Mouse (Mus musculus) embryo, embryonic 10.5 days (tissue): ENCODE measurements around the gene Fbxo48.

Experiments
- DNase-seq: peaks from one replicate; pipeline ENCODE4 v3.0.0-alpha.2; 2015; ENCODE audit warnings: low spot score

The Fbxo48 gene

GRCm38 (mm10) chr11:16950976-16951760 is at the start of gene Fbxo48:
TSS of gene Fbxo48 (plus strand) at chr11:16951375.
- DNase-seq = peak; percentile 99

- peak; percentile 10 for DNase-seq
Measured at GRCm38 (mm10) chr11:16904302-16905011, 46.7 kb upstream of the Fbxo48 start.

GRCm38 (mm10) chr11:16905012-16905332 is 46.2 kb upstream of the Fbxo48 start:
- DNase-seq = no peak

- no peak for DNase-seq
Measured at GRCm38 (mm10) chr11:16906530-16906929, 44.6 kb upstream of the Fbxo48 start.

GRCm38 (mm10) chr11:16907517-16908129 is 43.6 kb upstream of the Fbxo48 start:
- no peak for DNase-seq

- no peak for DNase-seq
Measured at GRCm38 (mm10) chr11:16914756-16915155, 36.4 kb upstream of the Fbxo48 start.

GRCm38 (mm10) chr11:16915850-16916249 is 35.3 kb upstream of the Fbxo48 start:
- DNase-seq = no peak

GRCm38 (mm10) chr11:16917512-16917911 is 33.7 kb upstream of the Fbxo48 start:
- DNase-seq = no peak

GRCm38 (mm10) chr11:16932159-16932558 is 19.0 kb upstream of the Fbxo48 start:
- DNase-seq = no peak

GRCm38 (mm10) chr11:16935577-16936236 is 15.5 kb upstream of the Fbxo48 start:
- no peak for DNase-seq

GRCm38 (mm10) chr11:16941103-16941793 is 9.9 kb upstream of the Fbxo48 start:
- peak; percentile 35 for DNase-seq

- DNase-seq = no peak
Measured at GRCm38 (mm10) chr11:16941973-16942452, 9.2 kb upstream of the Fbxo48 start.

GRCm38 (mm10) chr11:16943016-16943415 is 8.2 kb upstream of the Fbxo48 start:
- DNase-seq = no peak

- DNase-seq = peak; percentile 61
Measured at GRCm38 (mm10) chr11:16948756-16949155, 2.4 kb upstream of the Fbxo48 start.

- DNase-seq = no peak
Measured at GRCm38 (mm10) chr11:16950226-16950975, 774 bp upstream of the Fbxo48 start.

GRCm38 (mm10) chr11:16951761-16952010 is 511 bp downstream of the Fbxo48 start:
- DNase-seq = no peak

GRCm38 (mm10) chr11:16956115-16956862 is 5.1 kb downstream of the Fbxo48 start:
- DNase-seq = no peak

GRCm38 (mm10) chr11:16957030-16957429 is 5.9 kb downstream of the Fbxo48 start:
- DNase-seq = no peak

- DNase-seq = no peak
Measured at GRCm38 (mm10) chr11:16958520-16958919, 7.3 kb downstream of the Fbxo48 start.

- peak; percentile 64 for DNase-seq
Measured at GRCm38 (mm10) chr11:16967806-16968205, 16.6 kb downstream of the Fbxo48 start.

GRCm38 (mm10) chr11:16969650-16970049 is 18.5 kb downstream of the Fbxo48 start:
- no peak for DNase-seq
